Mouse (Mus musculus) spleen, embryonic (tissue): ENCODE results near the gene Akr7a5.

Experiments used
- CTCF ChIA-PET: fragments of 350-600 bp; sonication (Branson Sonifier 250); formaldehyde crosslinking; loops from one replicate; lab custom pipeline; 2022; lab: Charles Lee

The Akr7a5 gene

DNA sequence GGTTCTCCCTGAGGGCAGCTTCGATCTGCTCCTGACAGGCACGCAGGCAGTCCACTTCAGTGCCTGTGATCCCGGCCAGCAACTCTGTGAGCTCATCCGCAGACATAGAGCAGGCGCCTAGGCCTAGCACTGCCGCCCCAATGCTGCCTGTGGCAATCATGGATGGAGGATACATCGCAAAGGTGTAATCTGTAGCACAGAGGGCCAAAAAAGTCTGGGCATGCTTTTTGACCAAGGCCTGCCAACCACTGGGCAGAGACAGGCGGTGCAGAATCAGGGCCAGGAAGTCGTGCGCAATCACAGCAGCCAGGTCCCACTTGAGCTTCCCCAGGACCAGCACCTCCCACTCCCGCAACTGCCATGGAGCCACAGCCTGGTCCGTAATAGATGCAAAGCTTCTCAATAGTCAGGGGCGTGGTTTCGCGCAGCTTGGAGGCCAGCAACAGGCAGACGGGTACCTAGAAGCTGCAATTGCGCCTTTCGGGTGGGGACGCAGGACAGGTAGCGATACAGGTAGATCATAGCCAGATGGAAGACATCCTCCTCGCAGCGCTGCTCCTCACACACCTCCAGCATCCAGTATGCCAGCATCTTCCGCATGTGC is 35.0 kb downstream of the Akr7a5 start:
- CTCF ChIA-PET: interaction anchor here (0.6 kb wide), 1 partner anchor 1077 kb away, joined by 8 read pairs; no protein-coding TSS in a partner anchor

DNA sequence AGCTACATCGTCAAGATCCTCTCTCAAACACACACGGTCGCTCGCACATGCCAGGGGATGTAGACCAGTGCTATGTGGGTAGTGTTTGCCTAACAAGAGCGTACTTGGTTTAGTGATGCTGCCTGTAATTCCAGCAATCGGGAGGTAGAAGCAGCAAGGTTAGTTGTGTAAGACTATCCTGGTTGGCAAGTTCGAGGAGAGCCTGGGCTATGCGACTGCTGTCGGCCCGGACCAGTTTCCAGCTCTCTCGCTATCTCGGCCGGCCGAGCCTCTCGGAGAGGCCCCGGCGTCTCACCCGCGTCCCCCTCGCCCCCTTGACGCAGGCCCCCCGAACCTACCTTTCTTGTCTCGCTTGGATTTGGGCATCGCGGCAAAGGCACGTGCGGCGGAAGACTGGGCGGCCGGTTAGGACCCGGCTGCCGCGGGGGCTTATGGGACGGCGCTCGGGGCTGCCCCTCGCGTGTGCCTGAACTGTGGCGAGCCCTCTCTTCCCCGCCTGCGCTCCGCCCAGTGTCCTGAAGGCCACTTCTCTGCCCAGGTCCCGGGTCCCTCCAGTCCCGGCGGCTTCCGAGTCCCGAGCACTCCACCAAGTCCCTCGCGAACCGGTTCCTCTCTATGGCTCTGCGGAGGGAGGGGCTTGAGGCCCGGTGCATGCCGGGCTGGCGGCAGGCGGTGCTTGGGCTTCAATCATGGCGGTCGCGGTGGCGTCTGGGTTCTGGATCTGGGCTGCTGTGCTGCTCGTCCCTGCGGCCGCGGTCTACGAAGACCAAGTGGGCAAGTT is 41.6 kb downstream of the Akr7a5 start, which contains the start of the genes Mrto4, Emc1 and Ubr4:
TSS of gene Mrto4 (minus strand) at position 646 of the 781 bp plus-strand sequence.
TSS of gene Emc1 (plus strand) at position 657 of the 781 bp plus-strand sequence.
TSS of gene Ubr4 (plus strand) at position 679 of the 781 bp plus-strand sequence.
- CTCF ChIA-PET: no interaction called here

DNA sequence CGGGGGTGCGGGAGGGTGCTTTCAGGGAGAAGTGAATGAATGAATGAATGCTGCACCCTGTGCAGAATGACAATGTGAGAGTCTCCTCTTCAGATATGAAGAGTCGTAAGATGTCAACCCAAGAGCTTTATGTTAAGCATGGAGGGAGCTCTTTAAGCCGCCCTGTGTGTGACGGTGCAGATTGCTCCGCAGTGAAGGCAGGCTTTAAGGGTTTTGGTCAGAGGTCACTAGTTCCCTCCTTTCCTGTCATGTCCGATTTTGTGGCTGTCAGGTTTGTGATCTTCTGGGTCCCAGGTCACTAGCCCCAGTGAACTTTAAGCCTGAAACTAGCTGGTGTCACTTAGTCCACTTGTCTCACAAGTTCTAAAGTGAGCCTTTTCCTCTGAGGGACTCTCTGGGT is 42.3 kb downstream of the Akr7a5 start:
- CTCF ChIA-PET: no interaction called here

DNA sequence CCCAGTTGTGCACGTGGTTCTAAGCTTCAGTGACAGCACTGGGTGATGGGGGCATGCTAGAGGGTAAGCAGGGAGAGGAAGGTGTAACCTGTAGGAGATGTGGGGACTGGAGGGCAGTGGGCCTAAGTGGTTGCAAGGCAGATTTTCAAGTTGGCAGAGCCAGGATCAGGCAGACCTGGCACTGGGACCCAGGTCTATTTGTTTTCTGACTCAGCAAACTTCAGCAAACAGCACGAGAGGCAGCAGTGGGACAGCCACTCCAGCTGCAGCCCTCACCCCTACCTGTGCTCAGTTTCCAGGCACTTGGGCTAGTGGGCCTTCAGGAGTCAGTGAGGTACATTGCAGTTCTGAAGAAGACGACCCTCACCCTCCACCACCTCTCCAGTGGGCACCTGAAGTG is 46.7 kb downstream of the Akr7a5 start:
- CTCF ChIA-PET: no interaction called here

DNA sequence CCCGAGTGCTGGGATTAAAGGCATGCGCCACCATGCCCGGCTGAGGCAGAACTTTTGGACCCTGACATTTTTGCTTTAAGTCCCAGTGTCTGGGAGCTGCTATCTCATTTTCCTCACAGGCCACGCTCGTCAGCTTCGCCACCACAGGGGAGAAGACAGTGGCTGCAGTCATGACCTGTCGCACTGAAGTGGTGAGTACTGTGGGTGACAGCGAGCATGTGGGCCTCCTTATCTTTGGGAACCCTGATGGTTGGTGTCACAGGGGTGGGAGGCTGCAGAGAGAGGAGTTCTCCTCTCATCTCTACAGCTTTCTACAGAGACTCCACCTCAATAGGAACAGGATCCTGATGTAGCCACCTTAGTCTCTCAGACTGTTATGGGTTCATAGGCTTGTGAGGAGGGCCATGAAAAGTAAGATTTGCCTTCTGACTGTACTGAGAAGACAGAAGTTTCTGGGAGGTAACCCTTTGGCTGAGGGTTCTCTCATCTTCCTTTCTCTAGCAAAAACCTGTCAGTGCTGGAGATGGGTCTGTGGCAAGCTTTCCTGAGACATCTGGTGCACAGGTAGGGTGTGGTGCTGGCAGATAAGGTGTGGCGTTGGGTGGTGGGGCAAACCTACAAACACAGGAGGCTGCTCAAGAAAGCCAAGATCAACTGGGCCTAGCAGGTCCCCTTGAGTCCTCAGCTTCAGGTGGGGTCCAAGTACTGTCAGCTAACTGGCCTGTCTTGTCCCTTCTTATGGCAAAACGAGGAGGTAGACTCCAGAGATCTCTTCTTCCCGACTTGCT is 50.4 kb downstream of the Akr7a5 start:
- CTCF ChIA-PET: no interaction called here

DNA sequence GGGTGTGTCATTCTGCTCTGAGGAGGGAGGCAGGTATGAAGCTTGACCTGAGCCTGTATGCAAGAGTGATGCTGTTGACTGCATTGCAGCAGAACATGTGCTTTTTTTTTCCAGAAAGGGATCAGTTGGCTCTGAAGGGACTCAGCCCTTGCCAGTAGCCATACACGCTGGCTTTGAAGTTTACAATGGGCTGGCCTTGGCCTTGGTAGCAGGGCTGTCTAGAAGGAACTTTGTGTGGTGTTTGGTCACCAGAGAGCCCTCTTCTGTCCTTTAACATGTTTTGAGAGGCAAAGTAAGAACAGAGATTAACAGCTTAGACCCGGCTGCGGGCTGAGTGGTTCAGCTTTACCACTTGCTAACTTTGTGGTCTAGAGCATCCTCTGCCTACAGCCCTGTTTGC is 56.8 kb downstream of the Akr7a5 start:
- CTCF ChIA-PET: no interaction called here
